Mouse (Mus musculus): ENCODE measurements around the gene Mis18a.

Gene Mis18a

DNA sequence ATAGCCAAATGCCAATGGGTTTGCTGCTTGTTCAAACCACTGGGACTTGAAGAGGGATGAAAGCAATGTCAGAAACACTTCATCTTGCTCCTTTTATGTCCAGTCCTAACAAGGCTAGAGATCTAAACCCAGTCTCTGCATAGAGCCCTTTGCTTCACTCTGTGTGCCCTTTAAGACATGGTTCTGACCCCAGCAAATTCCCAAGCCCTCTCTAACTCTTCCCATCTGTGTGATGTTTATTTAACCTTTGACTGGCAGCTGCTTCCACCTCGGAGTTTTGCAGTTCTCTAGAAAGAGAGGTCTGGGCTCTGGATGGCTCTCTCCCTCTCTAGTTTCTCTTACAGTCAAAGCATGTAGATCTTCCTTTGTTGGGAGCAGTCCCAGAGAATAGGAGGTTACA is 23.6 kb downstream of the Mis18a start:
- no peak for DNase-seq (ENCODE audit: low read depth)

DNA sequence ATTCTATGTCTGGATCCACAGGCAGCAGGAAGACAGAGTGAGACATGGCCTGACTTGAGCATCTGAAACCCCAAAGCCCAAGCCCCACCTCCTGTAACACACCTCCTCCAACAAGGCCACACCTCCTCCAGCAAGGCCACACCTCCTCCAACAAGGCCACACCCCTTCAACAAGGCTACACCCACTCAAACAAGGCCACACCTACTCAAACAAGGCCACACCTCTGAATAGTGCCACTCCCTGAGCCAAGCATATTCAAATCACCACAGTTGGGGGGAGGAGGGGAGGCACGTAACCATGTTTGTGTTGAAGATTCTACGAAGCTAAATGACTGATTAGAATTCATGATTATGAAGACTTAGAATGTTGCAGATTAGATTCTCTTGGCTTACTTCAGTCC is 25.7 kb downstream of the Mis18a start:
- DNase-seq (ENCODE audit: low read depth), result no peak

DNA sequence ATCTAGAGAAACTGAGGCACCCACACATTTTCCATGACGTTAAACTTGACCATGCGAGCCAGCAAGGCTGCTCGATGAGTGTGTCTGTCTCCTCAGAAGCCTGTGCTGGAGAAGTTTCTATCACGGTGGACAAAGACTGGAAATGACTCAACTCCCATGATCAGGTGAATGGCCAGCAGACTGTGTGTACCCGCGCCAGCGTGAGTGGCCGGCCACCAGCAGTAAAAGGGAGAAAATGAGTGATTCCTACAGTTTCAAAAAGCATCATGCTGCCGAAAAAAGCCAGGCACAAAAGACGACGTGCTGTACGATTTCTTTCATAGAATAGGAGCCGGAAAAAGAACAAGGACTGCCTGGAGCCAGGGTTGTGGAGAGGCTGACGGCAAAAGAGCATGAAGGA is 27.8 kb downstream of the Mis18a start:
- DNase-seq (ENCODE audit: low read depth), result no peak

DNA sequence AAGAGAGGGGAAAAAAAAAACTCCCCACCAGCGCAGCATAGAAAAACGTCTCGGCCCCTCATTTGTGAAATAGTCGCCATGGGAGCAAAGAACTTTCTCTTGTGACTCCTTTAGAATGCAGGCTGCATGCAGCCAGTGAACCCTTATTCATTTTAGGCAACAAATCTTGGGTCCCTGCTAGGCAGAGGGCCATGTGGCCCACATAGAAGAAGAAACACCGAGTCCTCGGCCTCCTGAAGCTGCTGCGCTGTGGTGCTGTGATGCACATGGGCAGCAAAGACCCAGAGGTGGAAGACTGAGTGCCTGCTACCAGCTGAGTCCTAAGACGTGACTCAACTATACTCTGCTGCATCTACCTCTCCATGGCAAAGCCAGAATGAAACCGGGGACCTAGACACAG is 30.9 kb downstream of the Mis18a start:
- no peak for DNase-seq (ENCODE audit: low read depth)

DNA sequence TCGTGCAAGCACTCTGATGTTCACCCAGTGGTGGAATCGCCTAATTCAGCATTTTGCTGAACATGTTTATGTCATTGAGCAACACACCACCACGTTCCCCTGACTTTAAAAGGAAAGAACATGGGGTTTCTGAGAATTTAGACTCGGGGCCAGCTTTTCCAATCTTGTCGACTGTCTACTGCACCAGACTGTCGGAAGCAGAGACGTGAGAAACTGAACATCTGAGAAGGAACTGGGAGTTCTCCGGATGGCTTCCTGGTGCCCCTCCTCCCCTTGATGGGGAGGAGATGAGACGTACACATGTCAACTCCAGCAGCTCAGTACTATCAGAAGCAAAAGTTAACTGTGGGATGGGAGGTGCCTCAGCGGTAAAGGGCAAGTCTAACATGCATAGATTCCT is 32.1 kb downstream of the Mis18a start:
- DNase-seq (ENCODE audit: low read depth), result no peak

DNA sequence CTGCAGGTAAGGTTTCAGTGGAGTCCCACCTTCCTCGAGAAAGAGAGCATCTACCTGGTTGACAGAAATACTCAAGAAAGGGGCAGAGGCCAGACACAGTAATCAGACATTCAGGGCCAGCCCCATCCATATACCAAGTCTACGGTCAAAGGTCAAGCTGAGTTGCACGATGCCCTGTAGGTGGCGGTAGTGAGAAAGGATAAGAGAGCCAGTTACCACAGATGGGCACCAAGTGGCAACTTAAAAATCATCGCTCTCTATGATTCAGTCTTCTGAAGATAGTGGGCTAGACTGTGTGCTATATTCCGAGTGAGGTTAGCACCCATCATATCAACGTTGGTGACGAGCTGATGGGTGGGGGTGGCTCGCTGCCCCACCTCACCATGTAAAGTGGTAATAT is 32.5 kb downstream of the Mis18a start:
- peak; percentile 79 for DNase-seq (ENCODE audit: low read depth)

DNA sequence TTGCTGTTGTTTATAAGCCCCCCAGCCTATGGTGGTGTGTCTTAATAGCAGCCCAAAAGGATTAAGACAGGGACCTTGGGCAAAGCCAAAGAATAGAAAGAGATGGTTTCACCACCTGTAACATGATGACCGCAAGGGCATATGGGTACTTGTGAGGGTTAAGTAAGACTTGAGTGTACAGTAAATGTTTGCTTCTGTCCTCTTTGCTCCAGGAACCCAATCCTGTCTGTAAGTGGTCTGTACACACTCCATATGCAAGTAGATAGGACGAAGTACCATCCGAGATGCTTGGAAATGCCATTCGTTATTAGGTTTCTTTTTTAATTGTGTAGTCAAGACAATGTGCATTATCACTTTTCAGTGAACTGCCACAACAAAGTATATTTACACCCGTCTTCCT is 33.6 kb downstream of the Mis18a start:
- DNase-seq (ENCODE audit: low read depth), result no peak

DNA sequence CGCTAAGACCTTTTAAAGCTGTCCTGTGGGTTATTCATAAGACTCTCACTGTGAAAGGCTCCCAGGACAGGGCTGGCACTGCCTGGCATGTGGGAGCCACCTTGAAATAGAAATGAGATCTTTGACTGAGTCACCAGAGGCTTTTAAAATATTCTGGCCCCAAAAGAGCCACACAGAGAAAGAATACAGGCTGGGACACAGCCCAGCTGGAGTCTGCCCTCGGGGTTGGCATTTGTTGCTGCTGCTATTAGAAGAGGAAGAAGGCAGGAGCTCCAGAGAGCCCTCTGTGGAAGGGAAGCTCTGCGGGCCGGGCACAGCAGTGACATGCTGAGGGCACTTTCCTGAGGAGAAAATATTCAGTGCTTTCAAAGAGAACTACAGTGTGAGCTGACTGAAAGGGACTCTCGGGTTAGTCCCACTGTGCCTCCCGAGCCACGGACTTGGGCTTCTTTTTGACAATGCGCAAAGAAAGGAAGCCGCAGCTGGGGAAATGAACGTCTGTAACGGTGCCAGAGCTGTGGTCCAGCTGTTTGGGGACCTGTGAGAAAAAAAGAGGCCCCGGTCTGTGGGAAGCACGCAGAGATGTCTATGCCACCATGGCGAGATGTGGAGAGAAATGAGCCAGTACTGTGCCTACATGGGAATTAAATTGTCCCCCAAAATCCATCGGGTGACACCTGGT is 34.4 kb downstream of the Mis18a start:
- no peak for DNase-seq (ENCODE audit: low read depth)

DNA sequence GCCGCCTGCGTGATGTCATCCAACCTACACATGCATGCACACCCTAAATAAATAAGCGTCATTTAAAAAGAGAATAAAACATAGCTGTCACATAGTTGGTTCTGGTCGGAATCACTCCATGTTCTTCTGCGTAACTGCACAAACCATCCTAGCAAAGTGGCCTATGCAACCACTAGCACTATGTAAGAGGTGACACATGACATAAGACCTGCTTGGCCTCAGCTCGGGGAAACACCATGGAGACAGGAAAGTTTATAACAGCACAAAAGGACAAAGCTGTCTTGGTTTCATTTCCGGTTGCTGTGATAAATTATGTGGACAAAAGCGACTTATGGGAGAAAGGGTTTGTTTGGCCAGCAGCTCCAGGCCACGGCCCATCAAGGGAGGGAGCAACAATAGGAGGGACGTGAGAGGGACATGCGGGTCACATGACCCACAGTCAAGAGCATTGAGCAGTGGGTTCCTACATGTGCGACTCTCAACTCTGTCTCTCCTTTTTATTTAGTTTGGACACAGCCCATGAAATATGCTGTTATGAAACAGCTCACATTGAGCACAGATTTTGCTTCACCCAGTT is 39.4 kb downstream of the Mis18a start:
- DNase-seq (ENCODE audit: low read depth), result no peak

DNA sequence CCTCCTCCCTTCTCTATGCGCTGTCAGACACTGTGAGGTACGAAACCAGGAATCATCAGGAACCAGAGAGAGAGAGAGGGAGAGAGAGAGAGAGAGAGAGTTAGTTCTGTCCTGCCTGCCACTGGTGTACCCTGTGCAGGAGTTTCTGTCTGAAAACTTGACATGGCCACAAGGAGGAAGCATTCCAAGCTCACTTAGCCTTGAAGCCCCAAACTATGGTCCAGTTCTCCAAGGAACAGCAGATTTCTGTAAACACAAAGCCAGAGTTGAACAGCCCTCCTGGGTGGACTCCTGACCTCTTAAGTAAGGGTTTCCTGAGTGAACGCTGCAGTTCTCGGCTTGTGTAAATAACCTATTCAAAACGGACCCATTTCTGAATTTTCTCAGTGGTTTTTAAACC is 40.2 kb downstream of the Mis18a start:
- DNase-seq (ENCODE audit: low read depth), result no peak

DNA sequence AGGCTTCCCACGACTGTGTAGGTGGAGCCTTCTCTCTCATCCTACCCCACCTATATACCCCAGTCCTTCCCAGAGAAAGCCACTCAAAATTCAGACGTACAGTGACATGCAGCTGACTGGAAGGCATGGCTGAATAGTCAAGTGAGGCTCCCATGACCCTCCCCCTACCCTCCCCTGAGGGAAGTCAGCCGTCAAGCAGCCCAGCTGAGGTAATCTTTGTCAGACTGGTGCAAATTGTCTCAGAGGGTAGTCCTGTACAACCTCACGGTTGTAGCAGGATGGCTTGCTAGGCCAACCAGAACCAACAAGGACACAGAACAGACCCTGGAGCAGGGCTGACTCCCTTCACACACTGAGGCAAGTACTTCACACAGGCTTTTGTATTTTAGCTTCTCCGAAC is 43.1 kb downstream of the Mis18a start:
- DNase-seq (ENCODE audit: low read depth), result no peak

DNA sequence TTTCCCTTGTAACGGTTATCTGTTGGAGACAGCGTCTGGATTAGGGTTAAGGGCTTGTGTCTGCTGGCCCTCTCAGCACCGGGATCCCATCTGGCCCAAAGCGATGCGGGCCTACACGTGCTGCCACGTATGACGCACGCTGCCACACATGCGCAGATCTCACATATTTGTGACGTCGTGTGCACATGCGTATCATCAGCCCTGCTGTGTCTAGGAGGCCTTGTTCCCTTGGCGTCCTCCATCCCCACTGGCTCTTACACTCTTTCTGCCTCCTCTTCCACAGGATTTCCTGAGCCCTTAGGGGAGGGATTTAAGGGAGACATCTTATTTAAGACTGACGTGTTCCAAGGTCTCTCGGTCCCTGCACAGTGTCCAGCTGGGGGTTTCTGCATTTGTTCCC is 47.2 kb downstream of the Mis18a start:
- no peak for DNase-seq (ENCODE audit: low read depth)

DNA sequence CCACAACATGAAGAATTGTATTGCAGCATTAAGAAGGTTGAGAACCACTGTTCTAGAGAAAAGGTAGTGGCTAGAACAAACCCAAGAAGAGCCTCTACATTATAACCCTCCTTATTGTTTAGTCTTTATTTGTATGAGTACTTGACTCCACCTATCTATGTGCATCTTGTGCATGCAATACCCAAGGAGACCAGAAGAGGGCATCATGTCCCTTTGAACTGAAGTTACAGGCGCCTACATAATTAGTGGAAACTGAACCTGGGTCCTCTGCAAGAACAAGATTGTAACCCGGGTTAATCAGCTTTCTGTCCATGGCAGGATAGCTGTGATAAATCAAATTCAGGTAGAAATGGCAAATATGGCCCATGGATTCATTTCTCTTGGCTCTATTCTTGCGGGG is 48.4 kb downstream of the Mis18a start:
- DNase-seq (ENCODE audit: low read depth), result peak; percentile 36

DNA sequence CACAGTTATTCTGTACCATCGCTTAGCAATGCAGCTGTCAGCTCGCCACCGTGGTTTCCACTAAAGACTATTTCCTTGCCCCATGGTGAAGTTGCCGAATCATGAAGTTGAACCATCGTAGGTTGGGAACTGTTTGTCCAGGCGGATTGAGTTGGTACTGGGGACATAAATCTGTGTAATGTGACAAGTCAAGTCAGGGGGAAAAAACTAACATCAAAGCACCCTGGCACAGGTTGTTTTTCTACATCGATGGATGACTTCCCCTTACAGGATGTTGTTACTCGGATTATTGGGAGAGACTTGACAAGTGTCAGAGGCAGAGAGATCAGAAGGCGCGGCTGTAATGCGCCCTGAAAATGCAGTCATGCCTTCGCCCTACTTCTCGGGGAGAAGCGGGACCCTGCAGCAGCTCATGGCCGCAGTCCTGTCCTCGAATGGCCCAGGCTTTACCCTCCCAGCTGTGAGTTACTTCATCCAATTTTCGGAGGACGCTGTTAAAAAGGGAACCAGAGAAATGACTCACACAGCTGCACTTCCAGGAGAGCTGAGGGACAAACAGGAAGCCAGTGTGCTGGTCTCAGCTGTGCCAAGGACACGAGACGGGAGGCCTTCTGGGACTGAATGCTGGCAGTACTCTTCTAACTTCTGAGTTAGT is 50.2 kb downstream of the Mis18a start:
- no peak for DNase-seq (ENCODE audit: low read depth)

DNA sequence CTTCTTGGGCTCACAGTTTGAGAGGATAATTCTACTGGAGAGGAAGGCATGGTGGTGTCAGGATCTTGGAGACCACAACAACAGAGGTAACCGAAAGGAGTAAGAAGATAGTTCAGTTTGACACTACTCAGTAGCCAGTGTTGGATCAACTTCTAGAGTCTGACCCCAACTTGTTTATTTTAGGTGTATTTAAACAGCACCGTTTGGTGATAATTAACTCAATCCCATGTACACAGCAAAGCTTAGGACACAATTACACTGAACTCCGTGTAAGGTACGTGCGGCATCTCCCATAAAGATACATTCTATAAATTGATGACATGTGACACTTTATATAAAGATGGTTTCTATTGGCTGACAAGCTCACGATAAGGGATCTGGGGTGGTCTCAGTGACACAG is 52.6 kb downstream of the Mis18a start:
- no peak for DNase-seq (ENCODE audit: low read depth)

DNA sequence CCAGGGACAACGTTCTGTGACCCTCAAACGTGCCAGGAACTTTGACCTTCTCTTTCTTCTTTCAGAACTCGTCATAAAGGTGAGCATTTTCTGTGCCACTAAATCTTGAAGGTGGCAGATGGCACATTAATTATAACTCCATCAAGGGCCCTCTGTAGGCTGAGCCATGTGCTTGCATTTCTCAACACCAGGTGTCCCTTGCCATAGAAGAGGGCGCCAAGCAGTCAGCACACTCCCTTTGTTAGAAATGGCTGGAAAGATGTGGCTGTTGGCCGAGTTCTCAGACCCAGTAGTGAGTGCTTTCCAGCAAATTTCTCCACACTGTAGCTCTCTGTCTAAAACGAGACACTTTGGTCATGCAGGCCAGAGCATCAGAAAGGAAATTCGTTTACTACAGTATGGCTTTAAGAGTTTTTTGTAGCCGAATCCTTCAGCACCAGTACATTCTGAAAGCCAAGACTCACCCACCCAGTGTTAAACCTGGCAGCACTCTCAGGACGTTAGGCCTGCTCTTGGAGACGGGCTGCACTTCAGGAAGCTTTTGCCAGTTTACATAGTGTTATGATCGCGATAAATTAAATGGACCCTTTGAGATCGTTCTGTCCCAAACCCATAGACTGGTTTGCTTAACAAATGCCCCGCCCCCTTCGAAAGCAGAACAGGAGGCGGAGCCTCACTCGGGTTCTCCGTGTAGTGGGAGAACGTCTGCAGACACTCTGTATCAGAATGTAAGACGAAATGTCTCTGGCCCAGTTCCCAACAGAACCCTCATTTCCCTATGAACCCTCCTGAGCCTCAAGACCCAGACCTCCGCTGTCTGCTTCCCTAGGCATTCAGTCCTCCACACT is 53.5 kb downstream of the Mis18a start:
- no peak for DNase-seq (ENCODE audit: low read depth)
